Mouse (Mus musculus): Measurements from ENCODE around the gene Cog2. TPM values are rescaled to one million over a fixed set of nuclear protein-coding genes. Genes with fewer than 3 reads are reported as not detected.

Cog2 gene
- polyA plus RNA-seq, 1 experiment from 2014 or later: 45.7 TPM

- no peak overlapping the region for H3K4me3 ChIP-seq
- no peak for DNase-seq (ENCODE audit: extremely low spot score, low spot score)
- no peaks in the 10 kb centered on the region for H3K9me3 ChIP-seq
- peaks cover 19% of the 10 kb centered on the region for H3K4me1 ChIP-seq
- WGBS: 90% methylated on average over 7 of the region's 7 CpGs
- peaks cover 28% of the 10 kb centered on the region for H3K36me3 ChIP-seq (replicated peaks)
- H3K27me3 ChIP-seq (ENCODE audit: poor library complexity, severe bottlenecking): no peaks in the 10 kb centered on the region
- no peak overlapping the region for H3K27ac ChIP-seq
Observed at GRCm38 (mm10) chr8:124555113-124555750, 34.7 kb downstream of the Cog2 start.

DNA sequence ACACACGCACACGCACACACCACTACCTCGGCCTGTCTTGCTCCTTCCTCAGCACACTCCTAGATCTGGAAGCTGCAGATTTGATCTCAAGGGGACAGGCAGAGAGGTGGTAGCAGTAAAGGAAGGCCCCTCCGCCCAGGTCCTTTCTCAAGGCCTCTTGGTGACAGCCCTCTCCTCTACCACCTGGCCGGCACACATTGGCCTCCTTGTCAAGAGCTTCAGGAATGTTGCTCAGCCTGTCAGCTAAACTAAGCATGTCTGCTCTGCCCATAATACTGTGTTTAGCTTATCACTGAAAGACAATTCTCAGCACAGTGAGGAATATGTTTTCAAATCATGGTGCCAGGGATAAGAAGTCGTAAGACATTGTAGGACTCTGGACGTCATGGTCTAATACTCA, 35.6 kb downstream of the Cog2 start:
- Histone ChIP-seq H3K4me1 (peaks cover 19% of the 10 kb centered on the region), H3K4me3 (no peak overlapping the region), H3K36me3 (replicated peaks) (peaks cover 19% of the 10 kb centered on the region), H3K27me3 (ENCODE audit: poor library complexity, severe bottlenecking) (no peaks in the 10 kb centered on the region), H3K27ac (no peak overlapping the region), H3K9me3 (no peaks in the 10 kb centered on the region)
- DNase-seq (ENCODE audit: extremely low spot score, low spot score): no peak
- WGBS: 91% methylated on average over 7 of the region's 7 CpGs

DNA sequence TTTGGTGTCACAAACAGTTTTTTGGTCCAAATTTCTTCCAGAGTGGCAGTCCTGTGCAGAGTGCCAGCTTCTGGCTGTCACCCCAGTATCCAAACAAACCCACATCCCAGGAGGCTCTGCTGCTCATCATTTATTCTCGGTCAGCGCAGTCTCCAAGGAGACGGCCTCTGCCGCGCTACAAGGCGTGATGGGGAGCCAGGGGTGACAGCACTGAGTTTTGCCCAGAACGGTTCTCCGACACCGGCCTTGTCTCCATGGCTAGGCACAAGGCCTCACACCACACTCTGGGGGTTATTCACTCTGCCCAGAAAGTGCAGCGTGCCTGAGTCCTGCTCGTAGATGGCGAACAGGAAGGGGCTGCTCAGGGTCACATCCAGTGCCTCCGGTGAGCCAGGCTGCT, 36.1 kb downstream of the Cog2 start:
- DNase-seq (ENCODE audit: extremely low spot score, low spot score): peak; percentile 25
- 89% methylated on average over 13 of the region's 13 CpGs for whole genome bisulfite sequencing
- Histone ChIP-seq H3K27ac (peak overlapping the region; percentile 62), H3K4me1 (peaks cover 19% of the 10 kb centered on the region), H3K4me3 (no peak overlapping the region), H3K9me3 (no peaks in the 10 kb centered on the region), H3K36me3 (replicated peaks) (peaks cover 14% of the 10 kb centered on the region), H3K27me3 (ENCODE audit: poor library complexity, severe bottlenecking) (no peaks in the 10 kb centered on the region)

- WGBS: 65% methylated on average over 5 of the region's 5 CpGs
- no peaks in the 10 kb centered on the region for H3K27me3 ChIP-seq (ENCODE audit: poor library complexity, severe bottlenecking)
- peaks cover 19% of the 10 kb centered on the region for H3K4me1 ChIP-seq
- DNase-seq (ENCODE audit: extremely low spot score, low spot score): no peak
- peaks cover 6% of the 10 kb centered on the region for H3K36me3 ChIP-seq (replicated peaks)
- H3K4me3 ChIP-seq: no peak overlapping the region
- peak overlapping the region; percentile 35; the same call in 1 of the 2 replicates for H3K27ac ChIP-seq
- H3K9me3 ChIP-seq: no peaks in the 10 kb centered on the region
Observed at GRCm38 (mm10) chr8:124557476-124557875, 36.9 kb downstream of the Cog2 start.

DNA sequence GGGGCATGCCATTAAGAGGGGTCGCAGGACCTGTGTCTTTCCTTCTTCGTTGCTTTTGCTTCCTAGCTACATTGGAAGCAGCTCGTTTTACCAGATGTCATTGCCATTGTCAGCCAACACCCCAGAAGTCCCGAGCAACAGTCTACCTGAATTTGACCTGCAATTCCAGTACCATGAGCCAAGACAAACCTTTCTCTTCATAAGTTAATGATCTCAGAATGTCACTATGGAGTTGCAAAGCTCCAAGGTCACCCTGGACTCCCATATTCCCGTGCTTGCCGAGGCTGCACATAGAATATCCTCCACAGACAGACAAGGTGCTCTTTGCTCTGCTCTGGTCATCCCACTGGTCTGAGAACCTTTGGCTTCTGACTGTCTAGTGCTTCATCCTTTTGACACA, 46.6 kb downstream of the Cog2 start:
- H3K4me3 ChIP-seq: no peak overlapping the region
- no peaks in the 10 kb centered on the region for H3K9me3 ChIP-seq
- H3K36me3 ChIP-seq (replicated peaks): no peaks in the 10 kb centered on the region
- no peaks in the 10 kb centered on the region for H3K27me3 ChIP-seq (ENCODE audit: poor library complexity, severe bottlenecking)
- 90% methylated on average over 6 of the region's 6 CpGs for WGBS
- H3K4me1 ChIP-seq: peaks cover 7% of the 10 kb centered on the region; the same call in 1 of the 2 replicates
- no peak for DNase-seq (ENCODE audit: extremely low spot score, low spot score)
- H3K27ac ChIP-seq: no peak overlapping the region

GRCm38 (mm10) chr8:124567584-124567983, 47.0 kb downstream of the Cog2 start:
- Histone ChIP-seq H3K27me3 (ENCODE audit: poor library complexity, severe bottlenecking) (no peaks in the 10 kb centered on the region), H3K9me3 (no peaks in the 10 kb centered on the region), H3K27ac (no peak overlapping the region), H3K4me3 (no peak overlapping the region), H3K36me3 (replicated peaks) (no peaks in the 10 kb centered on the region), H3K4me1 (peaks cover 12% of the 10 kb centered on the region; the same call in 1 of the 2 replicates)
- 88% methylated on average over 3 of the region's 3 CpGs for WGBS
- no peak for DNase-seq (ENCODE audit: extremely low spot score, low spot score)

DNA sequence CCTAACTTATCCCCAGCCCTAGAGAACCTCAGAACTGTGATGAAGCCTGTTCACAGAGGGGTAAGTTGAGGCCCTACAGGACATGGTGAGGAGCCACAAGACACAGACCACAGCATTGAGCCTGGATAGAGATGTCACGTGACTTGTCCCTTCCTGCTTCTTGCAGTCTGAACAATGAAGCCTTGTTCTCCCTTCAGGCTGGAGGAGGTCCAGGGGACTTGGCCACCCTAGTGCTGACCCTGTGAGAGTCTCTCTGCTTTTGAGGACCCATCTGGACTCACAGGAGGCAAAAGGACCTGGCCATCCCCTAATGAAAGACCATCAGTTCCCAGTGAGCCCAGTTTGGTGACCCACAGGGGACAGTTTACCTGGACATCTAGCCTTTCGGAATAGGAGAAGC, 48.5 kb downstream of the Cog2 start:
- no peak for DNase-seq (ENCODE audit: extremely low spot score, low spot score)
- no peak overlapping the region for H3K4me3 ChIP-seq
- H3K27ac ChIP-seq: 0 out of 2 replicates have a peak overlapping the region, but pooled peaks have one; percentile 20
- peaks cover 22% of the 10 kb centered on the region for H3K4me1 ChIP-seq
- WGBS: 69% methylated on average over 2 of the region's 2 CpGs
- no peaks in the 10 kb centered on the region for H3K27me3 ChIP-seq (ENCODE audit: poor library complexity, severe bottlenecking)
- no peaks in the 10 kb centered on the region for H3K9me3 ChIP-seq
- no peaks in the 10 kb centered on the region for H3K36me3 ChIP-seq (replicated peaks)

DNA sequence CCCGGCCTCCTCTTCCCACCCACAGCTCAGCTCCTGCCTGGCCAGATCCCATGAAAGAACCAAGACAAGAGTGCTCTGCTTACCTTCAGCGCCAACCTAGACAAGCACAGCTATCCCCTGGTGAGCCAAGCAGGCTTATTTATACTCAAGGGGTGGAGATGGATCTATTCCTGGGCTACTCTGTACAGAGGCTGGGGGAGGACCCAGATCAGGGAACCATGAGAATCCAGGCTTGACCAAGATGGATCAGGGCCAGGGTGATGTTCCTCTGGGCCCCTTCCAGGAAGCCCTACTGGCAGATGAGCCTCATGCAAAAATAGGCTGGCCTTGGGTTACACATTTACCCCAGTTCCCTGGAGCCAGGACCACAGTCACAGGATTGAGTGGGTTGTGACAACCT, 49.0 kb downstream of the Cog2 start, which contains the start of gene Agt:
Gene Agt (minus strand): TSS at position 114 of the 400 bp plus-strand sequence.
- 88% methylated on average over 2 of the region's 2 CpGs for WGBS
- H3K36me3 ChIP-seq (replicated peaks): no peaks in the 10 kb centered on the region
- peaks cover 22% of the 10 kb centered on the region for H3K4me1 ChIP-seq
- H3K9me3 ChIP-seq: no peaks in the 10 kb centered on the region
- no peaks in the 10 kb centered on the region for H3K27me3 ChIP-seq (ENCODE audit: poor library complexity, severe bottlenecking)
- 0 out of 2 replicates have a peak within 1 kb of the TSS, but pooled peaks have one; percentile 20 for H3K27ac ChIP-seq
- no peak for DNase-seq (ENCODE audit: extremely low spot score, low spot score)
- no peak within 1 kb of the TSS for H3K4me3 ChIP-seq

DNA sequence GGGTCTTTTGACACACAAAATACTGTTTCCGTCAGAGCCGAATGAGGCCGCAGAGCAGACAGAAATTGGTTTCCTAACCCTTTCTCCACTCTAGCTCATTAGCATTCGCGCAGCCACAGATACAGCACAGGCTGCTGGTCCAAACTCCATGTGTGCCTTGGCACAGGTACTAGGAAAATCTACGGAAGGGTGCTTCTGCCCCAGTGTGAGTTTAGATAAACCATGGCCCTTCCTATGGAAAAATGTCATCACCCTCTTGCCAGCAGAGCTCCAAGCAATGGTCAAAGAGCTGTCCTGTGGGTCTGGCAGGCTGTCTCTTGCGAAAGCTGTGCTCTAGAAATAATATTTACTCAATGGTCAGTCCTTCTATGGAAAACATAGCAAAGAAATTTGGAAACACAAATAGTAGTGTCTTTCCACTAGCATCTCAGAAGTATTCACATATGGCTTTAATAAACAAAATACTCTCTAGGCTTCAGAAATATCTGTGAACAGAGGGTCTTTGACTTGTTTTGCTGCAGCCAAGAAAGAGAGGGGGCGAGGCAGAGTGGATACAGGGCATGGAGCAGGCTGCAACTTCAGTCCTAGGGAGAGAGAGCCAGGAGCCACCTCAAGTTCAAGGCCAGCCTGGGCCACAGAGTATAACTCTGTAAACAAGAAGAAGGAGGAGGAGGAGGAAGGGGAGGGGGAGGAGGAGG, 51.3 kb downstream of the Cog2 start:
- H3K27ac ChIP-seq: no peak overlapping the region
- DNase-seq (ENCODE audit: extremely low spot score, low spot score): no peak
- H3K36me3 ChIP-seq (replicated peaks): no peaks in the 10 kb centered on the region
- H3K27me3 ChIP-seq (ENCODE audit: poor library complexity, severe bottlenecking): no peaks in the 10 kb centered on the region
- no peaks in the 10 kb centered on the region for H3K9me3 ChIP-seq
- 80% methylated on average over 8 of the region's 8 CpGs for WGBS
- H3K4me3 ChIP-seq: no peak overlapping the region
- peaks cover 22% of the 10 kb centered on the region for H3K4me1 ChIP-seq

DNA sequence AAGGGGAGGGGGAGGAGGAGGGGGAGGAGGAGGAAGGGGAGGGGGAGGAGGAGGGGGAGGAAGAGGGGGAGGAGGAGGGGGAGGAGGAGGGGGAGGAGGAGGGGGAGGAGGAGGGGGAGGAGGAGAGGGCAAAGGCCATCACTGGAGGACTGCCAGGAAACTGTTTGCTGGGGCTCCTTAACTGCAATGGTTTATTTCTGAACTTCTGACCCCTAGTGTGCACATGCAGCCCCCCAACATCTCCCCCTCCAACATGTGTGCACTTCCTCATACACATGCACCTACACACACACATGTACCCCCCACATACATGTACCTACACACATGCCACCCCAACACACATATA, 51.8 kb downstream of the Cog2 start:
- Histone ChIP-seq H3K27ac (no peak overlapping the region), H3K4me1 (peaks cover 22% of the 10 kb centered on the region), H3K4me3 (no peak overlapping the region), H3K27me3 (ENCODE audit: poor library complexity, severe bottlenecking) (no peaks in the 10 kb centered on the region), H3K9me3 (no peaks in the 10 kb centered on the region), H3K36me3 (replicated peaks) (no peaks in the 10 kb centered on the region)
- no peak for DNase-seq (ENCODE audit: extremely low spot score, low spot score)

- peak; percentile 86 for DNase-seq (ENCODE audit: extremely low spot score, low spot score)
- H3K36me3 ChIP-seq (replicated peaks): no peaks in the 10 kb centered on the region
- H3K4me1 ChIP-seq: peaks cover 22% of the 10 kb centered on the region
- WGBS: 65% methylated on average over 15 of the region's 15 CpGs
- no peak overlapping the region for H3K4me3 ChIP-seq
- no peaks in the 10 kb centered on the region for H3K9me3 ChIP-seq
- no peaks in the 10 kb centered on the region for H3K27me3 ChIP-seq (ENCODE audit: poor library complexity, severe bottlenecking)
- peak overlapping the region; percentile 74 for H3K27ac ChIP-seq
Observed at GRCm38 (mm10) chr8:124573552-124574340, 53.2 kb downstream of the Cog2 start.

- H3K9me3 ChIP-seq: no peaks in the 10 kb centered on the region
- no peak for DNase-seq (ENCODE audit: extremely low spot score, low spot score)
- 94% methylated on average over 8 of the region's 8 CpGs for WGBS
- no peaks in the 10 kb centered on the region for H3K36me3 ChIP-seq (replicated peaks)
- peaks cover 16% of the 10 kb centered on the region for H3K4me1 ChIP-seq
- no peak within 1 kb of the TSS for H3K4me3 ChIP-seq
- no peak within 1 kb of the TSS for H3K27ac ChIP-seq
- no peaks in the 10 kb centered on the region for H3K27me3 ChIP-seq (ENCODE audit: poor library complexity, severe bottlenecking)
Observed at GRCm38 (mm10) chr8:124575811-124576210, 55.2 kb downstream of the Cog2 start, which contains the start of gene Capn9. Gene Capn9 (plus strand): TSS chr8:124576111.

- no peaks in the 10 kb centered on the region for H3K36me3 ChIP-seq (replicated peaks)
- H3K4me1 ChIP-seq: peaks cover 16% of the 10 kb centered on the region
- DNase-seq (ENCODE audit: extremely low spot score, low spot score): no peak
- no peaks in the 10 kb centered on the region for H3K27me3 ChIP-seq (ENCODE audit: poor library complexity, severe bottlenecking)
- WGBS: 69% methylated on average over 1 of the region's 1 CpGs
- no peak overlapping the region for H3K4me3 ChIP-seq
- H3K27ac ChIP-seq: no peak overlapping the region
- no peaks in the 10 kb centered on the region for H3K9me3 ChIP-seq
Observed at GRCm38 (mm10) chr8:124576751-124577150, 56.2 kb downstream of the Cog2 start.

Data from forebrain, embryonic 10.5 days (tissue).